8 mouse cellular contexts compared by ENCODE assay signal in the genomic region with DNA sequence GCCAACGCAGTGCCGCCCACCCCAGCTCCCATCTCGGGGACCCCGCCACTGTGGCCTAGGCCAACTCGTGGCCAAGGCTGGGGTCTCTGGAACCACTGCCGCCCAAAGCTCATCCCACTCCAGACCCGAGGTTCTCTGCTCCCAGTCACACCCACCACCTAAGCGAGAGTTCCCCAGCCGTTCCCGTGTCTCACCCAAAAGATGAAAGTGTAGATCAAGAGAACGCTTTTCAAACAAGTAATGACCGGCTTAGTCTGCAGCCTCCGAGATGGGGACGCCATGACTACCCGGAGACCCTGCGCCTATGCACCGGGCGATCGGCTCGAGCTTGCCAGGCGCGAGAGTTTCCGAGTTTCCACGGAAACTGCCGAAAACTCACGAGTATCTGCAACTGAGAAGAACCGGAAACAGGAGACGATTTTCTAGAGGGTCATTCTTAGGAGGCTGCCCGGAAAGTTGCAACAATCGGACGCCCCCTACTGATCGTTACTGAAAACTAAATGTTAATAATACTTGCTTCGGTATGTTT. TPM values are rescaled to one million over a fixed set of nuclear protein-coding genes. Genes with fewer than 3 reads are reported as not detected.
DNase-seq lines count a peak whose midpoint lies in the region; TF ChIP-seq lines count a peak whose summit lies in the region.

A gene (minus strand): TSS at position 416 of the 529 bp plus-strand sequence.

- H3K27me3 ChIP-seq in ES-Bruce4 (ENCODE audit: control insufficient read depth, insufficient read depth, low read length, poor library complexity, severe bottlenecking) = no peaks in the 10 kb centered on the region; the same call in 1 of the 2 replicates
- H3K27me3 ChIP-seq in thymus, adult 2 months (ENCODE audit: control insufficient read depth, insufficient read depth, low read length) = no peaks in the 10 kb centered on the region

- TF ChIP-seq POLR2A in ES-Bruce4 (IDR thresholded peaks at IDR 0.05; ENCODE audit: insufficient read depth, low read length) = no peak
- no peak for TF ChIP-seq POLR2A in lung, adult 2 months (IDR thresholded peaks at IDR 0.05; ENCODE audit: borderline replicate concordance, extremely low read depth, low read depth, low read length)
- TF ChIP-seq POLR2A in thymus, adult 2 months (IDR thresholded peaks at IDR 0.05; ENCODE audit: control insufficient read depth, extremely low read depth, insufficient read depth, low read length, poor library complexity) = no peak

- 33% methylated on average over 33 of the region's 33 CpGs for WGBS in lung, adult 2 months
- 6% methylated on average over 33 of the region's 33 CpGs for whole genome bisulfite sequencing in thymus, adult 2 months

- no peak for TF ChIP-seq EP300 in ES-Bruce4 (IDR thresholded peaks at IDR 0.05; ENCODE audit: insufficient read depth, low read depth, low read length)

- DNase-seq in cerebellum, adult 18-20 months = peak; percentile 62 to 72
- DNase-seq in forelimb bud, embryonic 11.5 days (ENCODE audit: low read depth, low spot score) = peak; percentile 91
- peak; percentile 83 for DNase-seq in heart, postnatal 4 days
- peak; percentile 77 to 81 for DNase-seq in layer of hippocampus, adult 2 months (ENCODE audit: low spot score in 2 of 2)
- DNase-seq in lung, adult 2 months = peak; percentile 45
- peak; percentile 72 for DNase-seq in ovary, adult 18-20 months (ENCODE audit: low spot score)
- DNase-seq in thymus, adult 2 months = peak; percentile 82

- H3K4me1 ChIP-seq in ES-Bruce4 (ENCODE audit: control insufficient read depth, insufficient read depth, low read length) = no peaks in the 10 kb centered on the region
- H3K4me1 ChIP-seq in lung, adult 2 months (ENCODE audit: control insufficient read depth, insufficient read depth, low read length) = no peaks in the 10 kb centered on the region
- H3K4me1 ChIP-seq in thymus, adult 2 months (replicated peaks; ENCODE audit: control insufficient read depth, insufficient read depth, low read length) = no peaks in the 10 kb centered on the region

- H3K9me3 ChIP-seq in ES-Bruce4 (replicated peaks; ENCODE audit: control insufficient read depth, insufficient read depth, low read length, poor library complexity, severe bottlenecking) = no peaks in the 10 kb centered on the region

- TF ChIP-seq CTCF in ES-Bruce4 (IDR thresholded peaks at IDR 0.05; ENCODE audit: low read depth, low read length) = no peak
- peak; percentile 75 for TF ChIP-seq CTCF in layer of hippocampus, adult 2 months (conservative IDR thresholded peaks at IDR 0.05)
- TF ChIP-seq CTCF in lung, adult 2 months (IDR thresholded peaks at IDR 0.05; ENCODE audit: insufficient read depth, low read length) = no peak
- TF ChIP-seq CTCF in thymus, adult 2 months (IDR thresholded peaks at IDR 0.05; ENCODE audit: borderline replicate concordance, control insufficient read depth, extremely low read depth, insufficient read depth, low read length, poor library complexity) = no peak

- peak within 1 kb of the TSS; percentile 86 for H3K4me3 ChIP-seq in ES-Bruce4 (ENCODE audit: low read depth, low read length)
- H3K4me3 ChIP-seq in layer of hippocampus, adult 2 months = peak within 1 kb of the TSS; percentile 66
- H3K4me3 ChIP-seq in lung, adult 2 months (replicated peaks; ENCODE audit: extremely low read depth, low read depth, low read length) = peak within 1 kb of the TSS; percentile 71
- H3K4me3 ChIP-seq in thymus, adult 2 months (ENCODE audit: control insufficient read depth, insufficient read depth, low read length) = peak within 1 kb of the TSS; percentile 100

- H3K36me3 ChIP-seq in ES-Bruce4 (ENCODE audit: control insufficient read depth, insufficient read depth, low read length, poor library complexity, severe bottlenecking) = no peaks in the 10 kb centered on the region
- H3K36me3 ChIP-seq in thymus, adult 2 months (ENCODE audit: control insufficient read depth, insufficient read depth, low read length) = no peaks in the 10 kb centered on the region

- no peak within 1 kb of the TSS for H3K27ac ChIP-seq in ES-Bruce4 (ENCODE audit: insufficient read depth, low read length)
- peak within 1 kb of the TSS; percentile 46; the same call in 1 of the 2 replicates for H3K27ac ChIP-seq in layer of hippocampus, adult 2 months
- no peak within 1 kb of the TSS for H3K27ac ChIP-seq in thymus, adult 2 months (ENCODE audit: control insufficient read depth, insufficient read depth, low read length)

- peak within 1 kb of the TSS; percentile 46; the same call in 1 of the 2 replicates for H3K9ac ChIP-seq in ES-Bruce4 (ENCODE audit: low read depth, poor library complexity, severe bottlenecking)

RNA-seq across cellular contexts. Expression of the gene that starts here (rescaled TPM):
- polyA plus RNA-seq in ES-Bruce4 (2011; ENCODE audit: insufficient read depth, insufficient read length, low read depth, missing spikeins) = 13.4 TPM in 2 replicates
- 10 to 100 TPM; 47.2 to 49.9 TPM for total RNA-seq in heart, postnatal 4 days (2021)
- total RNA-seq in layer of hippocampus, adult 2 months (2021) = 10 to 100 TPM; 14.3 to 17.6 TPM
- polyA plus RNA-seq in lung, adult 2 months (2012; rRNA removed) = 3.4 and 6.6 TPM in 2 replicates
- polyA plus RNA-seq in thymus, adult 2 months (2012; rRNA removed) = 6.0 and 6.2 TPM in 2 replicates
